Mouse (Mus musculus) v-Abl transformed pro-B cells (cell line): Measurements from ENCODE around the gene 1110004F10Rik.

Experiments used
- in situ Hi-C, 2 experiments: fragments of 400-800 bp; cut with MboI; formaldehyde crosslinking; loops; one replicate each; pipeline ENCODE4 v1.15.1; 2025; ENCODE audit not compliant: unreplicated experiment in 2 of 2

The 1110004F10Rik gene

GRCm38 (mm10) chr7:116131390-116131789 is 92.2 kb downstream of the 1110004F10Rik start:
- in situ Hi-C loops: no loop called here

- in situ Hi-C loops: no loop called here
Observed at GRCm38 (mm10) chr7:116132078-116132477, 92.9 kb downstream of the 1110004F10Rik start.

GRCm38 (mm10) chr7:116134413-116135292 is 95.5 kb downstream of the 1110004F10Rik start:
- in situ Hi-C loops: no loop called here

- in situ Hi-C loops: no loop called here
Observed at GRCm38 (mm10) chr7:116137149-116137548, 98.0 kb downstream of the 1110004F10Rik start.

GRCm38 (mm10) chr7:116137671-116138070 is 98.5 kb downstream of the 1110004F10Rik start:
- in situ Hi-C loops: no loop called here

- in situ Hi-C loops: no loop called here
Observed at GRCm38 (mm10) chr7:116145030-116145429, 105.8 kb downstream of the 1110004F10Rik start.

GRCm38 (mm10) chr7:116147114-116147513 is 107.9 kb downstream of the 1110004F10Rik start:
- in situ Hi-C loops: no loop called here

- in situ Hi-C loops: no loop called here
Observed at GRCm38 (mm10) chr7:116149568-116149967, 110.4 kb downstream of the 1110004F10Rik start.

GRCm38 (mm10) chr7:116153781-116154368 is 114.7 kb downstream of the 1110004F10Rik start:
- in situ Hi-C loops: loop anchor here in 1 of 2 experiments (25.0 kb wide), 1 partner anchor 1483 kb away; no protein-coding TSS in a partner anchor
